Mouse (Mus musculus): ENCODE results near the gene Tmem63a. TPM values are rescaled to one million over a fixed set of nuclear protein-coding genes. Genes with fewer than 3 reads are reported as not detected.
A peak's percentile ranks its signal among the peaks of the same experiment; 100 is the strongest.
"Not testable (repeated sequence)": the region's sequence is repeated elsewhere in the genome, so short reads cannot be mapped to it uniquely, and the experiment has no call there.

The Tmem63a gene
- polyA plus RNA-seq, 1 experiment from 2014 or later = 22.7 TPM

DNA sequence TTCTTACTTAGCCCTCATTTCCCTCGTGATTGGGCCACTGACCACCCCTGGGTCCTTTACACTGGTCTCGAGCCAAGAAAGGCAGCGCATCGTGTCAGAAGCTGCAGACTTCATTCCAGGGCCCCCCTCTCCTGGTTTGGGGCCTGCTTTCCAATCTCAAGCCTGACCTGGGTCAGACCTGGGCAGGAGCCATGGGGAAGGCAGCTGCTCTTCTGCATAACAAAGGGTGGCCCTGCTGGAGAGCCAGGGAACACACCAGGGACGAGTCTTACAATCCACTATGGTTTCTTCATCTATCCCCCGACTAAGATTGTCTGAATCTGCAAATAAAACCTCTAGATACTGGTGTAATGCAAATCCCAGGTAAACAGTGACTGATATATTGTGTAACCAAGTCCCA lies 8.5 kb upstream of the Tmem63a start:
- DNase-seq (ENCODE audit: low spot score) (no peak), ATAC-seq (no peak)
- Histone ChIP-seq H3K9me3 (ENCODE audit: low read length) (no peaks in the 10 kb centered on the region), H3K4me2 (replicated peaks; ENCODE audit: low read depth, low read length) (no peak overlapping the region), H3K27ac (ENCODE audit: low read length) (no peak overlapping the region), H3K9ac (replicated peaks; ENCODE audit: low read depth) (no peak overlapping the region), H3K36me3 (ENCODE audit: insufficient read depth, low read length) (no peaks in the 10 kb centered on the region), H3K4me3 (ENCODE audit: low read depth, low read length) (no peak overlapping the region), H3K4me1 (ENCODE audit: insufficient read depth, low read depth, low read length) (no peaks in the 10 kb centered on the region), H3K27me3 (replicated peaks; ENCODE audit: insufficient read depth, low read length) (peaks cover 7% of the 10 kb centered on the region; the same call in 1 of the 2 replicates)
- TF ChIP-seq EP300 (IDR thresholded peaks at IDR 0.05) (no peak), CTCF (IDR thresholded peaks at IDR 0.05) (no peak)
- 30% methylated on average over 6 of the region's 6 CpGs for WGBS

DNA sequence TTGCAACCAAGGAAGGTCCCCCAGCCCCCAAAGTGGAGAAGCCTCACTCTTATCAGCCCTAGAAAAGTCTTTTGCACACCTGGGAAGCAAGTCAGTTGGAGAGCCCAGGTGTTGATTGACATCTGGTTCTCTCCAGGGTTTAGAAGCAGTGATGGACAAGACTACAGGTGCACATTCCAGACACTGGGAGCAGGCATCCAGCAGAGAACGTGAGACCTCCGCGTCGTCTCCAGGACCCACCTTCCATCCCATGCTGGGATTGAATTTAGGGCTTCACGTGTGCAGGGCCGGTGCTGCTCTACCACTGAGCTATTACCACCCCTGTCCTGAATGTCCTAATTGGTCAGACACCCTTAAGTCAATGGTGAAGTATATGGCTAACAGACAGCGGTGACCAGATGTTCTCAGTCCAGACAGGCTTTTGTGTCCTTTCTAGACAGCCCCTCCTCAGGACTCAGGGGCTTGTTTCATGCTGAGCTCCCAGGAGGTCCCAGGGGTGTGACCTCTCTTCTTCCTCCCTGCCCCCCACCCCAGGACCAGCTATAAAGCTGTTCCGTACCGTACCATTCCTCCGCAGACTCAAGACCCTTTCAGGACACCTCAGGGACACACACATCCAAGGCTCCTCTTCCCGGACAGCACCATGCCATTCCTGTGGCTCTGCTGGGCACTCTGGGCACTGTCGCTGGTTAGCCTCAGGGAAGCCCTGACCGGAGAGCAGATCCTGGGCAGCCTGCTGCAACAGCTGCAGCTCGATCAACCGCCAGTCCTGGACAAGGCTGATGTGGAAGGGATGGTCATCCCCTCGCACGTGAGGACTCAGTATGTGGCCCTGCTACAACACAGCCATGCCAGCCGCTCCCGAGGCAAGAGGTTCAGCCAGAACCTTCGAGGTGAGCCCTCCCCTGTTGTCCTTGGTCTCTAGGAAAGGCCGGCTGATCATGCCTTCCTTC lies 7.4 kb upstream of the Tmem63a start, which contains the start of gene Lefty1:
TSS of gene Lefty1 (plus strand) at position 556 of the 953 bp plus-strand sequence.
- Histone ChIP-seq H3K4me1 (ENCODE audit: insufficient read depth, low read depth, low read length) (no peaks in the 10 kb centered on the region), H3K9ac (replicated peaks; ENCODE audit: low read depth) (no peak within 1 kb of the TSS), H3K9me3 (ENCODE audit: low read length) (no peaks in the 10 kb centered on the region), H3K4me2 (replicated peaks; ENCODE audit: low read depth, low read length) (no peak within 1 kb of the TSS), H3K27me3 (replicated peaks; ENCODE audit: insufficient read depth, low read length) (peaks cover 7% of the 10 kb centered on the region; the same call in 1 of the 2 replicates), H3K36me3 (ENCODE audit: insufficient read depth, low read length) (no peaks in the 10 kb centered on the region), H3K27ac (ENCODE audit: low read length) (no peak within 1 kb of the TSS), H3K4me3 (ENCODE audit: low read depth, low read length) (no peak within 1 kb of the TSS)
- DNase-seq (ENCODE audit: low spot score) (no peak), ATAC-seq (no peak)
- 21% methylated on average over 21 of the region's 21 CpGs for WGBS
- TF ChIP-seq EP300 (IDR thresholded peaks at IDR 0.05) = no peak
- TF ChIP-seq CTCF (IDR thresholded peaks at IDR 0.05) = no peak; the same call in 1 of the 2 replicates

DNA sequence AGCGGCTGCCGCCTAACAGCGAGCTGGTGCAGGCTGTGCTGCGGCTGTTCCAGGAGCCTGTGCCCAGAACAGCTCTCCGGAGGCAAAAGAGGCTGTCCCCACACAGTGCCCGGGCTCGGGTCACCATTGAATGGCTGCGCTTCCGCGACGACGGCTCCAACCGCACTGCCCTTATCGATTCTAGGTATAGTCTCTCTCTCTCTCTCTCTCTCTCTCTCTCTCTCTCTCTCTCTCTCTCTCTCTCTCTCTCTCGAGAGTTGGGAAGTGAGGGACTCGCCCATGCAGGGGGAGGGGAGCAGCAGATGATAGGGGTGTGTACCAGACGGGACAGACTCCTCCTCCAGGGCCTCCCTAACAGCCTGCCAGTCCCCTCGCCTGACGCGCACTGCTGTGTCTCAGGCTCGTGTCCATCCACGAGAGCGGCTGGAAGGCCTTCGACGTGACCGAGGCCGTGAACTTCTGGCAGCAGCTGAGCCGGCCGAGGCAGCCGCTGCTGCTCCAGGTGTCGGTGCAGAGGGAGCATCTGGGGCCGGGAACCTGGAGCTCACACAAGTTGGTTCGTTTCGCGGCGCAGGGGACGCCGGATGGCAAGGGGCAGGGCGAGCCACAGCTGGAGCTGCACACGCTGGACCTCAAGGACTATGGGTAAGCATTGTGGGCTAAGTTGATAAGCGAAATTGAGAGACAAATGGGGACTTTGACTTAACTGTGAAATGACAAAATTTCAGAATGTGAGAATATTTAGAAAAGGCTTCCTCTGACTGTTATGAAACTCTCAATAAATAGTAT lies 5.3 kb upstream of the Tmem63a start:
- DNase-seq (ENCODE audit: low spot score) (peak; percentile 71), ATAC-seq (peak; percentile 89)
- WGBS = 4% methylated on average over 32 of the region's 41 CpGs
- H3K9me3 ChIP-seq (ENCODE audit: low read length); H3K36me3 ChIP-seq (ENCODE audit: insufficient read depth, low read length); H3K9ac ChIP-seq (replicated peaks; ENCODE audit: low read depth); H3K4me1 ChIP-seq (ENCODE audit: insufficient read depth, low read depth, low read length); H3K27ac ChIP-seq (ENCODE audit: low read length); H3K27me3 ChIP-seq (replicated peaks; ENCODE audit: insufficient read depth, low read length): not testable (repeated sequence)
- peak overlapping the region; percentile 42 for H3K4me2 ChIP-seq (replicated peaks; ENCODE audit: low read depth, low read length)
- H3K4me3 ChIP-seq (ENCODE audit: low read depth, low read length) = peak overlapping the region; percentile 19

DNA sequence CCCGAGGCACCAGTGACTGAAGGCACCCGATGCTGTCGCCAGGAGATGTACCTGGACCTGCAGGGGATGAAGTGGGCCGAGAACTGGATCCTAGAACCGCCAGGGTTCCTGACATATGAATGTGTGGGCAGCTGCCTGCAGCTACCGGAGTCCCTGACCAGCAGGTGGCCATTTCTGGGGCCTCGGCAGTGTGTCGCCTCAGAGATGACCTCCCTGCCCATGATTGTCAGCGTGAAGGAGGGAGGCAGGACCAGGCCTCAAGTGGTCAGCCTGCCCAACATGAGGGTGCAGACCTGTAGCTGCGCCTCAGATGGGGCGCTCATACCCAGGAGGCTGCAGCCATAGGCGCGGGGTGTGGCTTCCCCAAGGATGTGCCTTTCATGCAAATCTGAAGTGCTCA lies 4.5 kb upstream of the Tmem63a start:
- WGBS = 70% methylated on average over 12 of the region's 13 CpGs
- not testable (repeated sequence) for H3K4me1 ChIP-seq (ENCODE audit: insufficient read depth, low read depth, low read length); H3K36me3 ChIP-seq (ENCODE audit: insufficient read depth, low read length); DNase-seq (ENCODE audit: low spot score); H3K27me3 ChIP-seq (replicated peaks; ENCODE audit: insufficient read depth, low read length); H3K9ac ChIP-seq (replicated peaks; ENCODE audit: low read depth); ATAC-seq; H3K27ac ChIP-seq (ENCODE audit: low read length); H3K9me3 ChIP-seq (ENCODE audit: low read length); H3K4me3 ChIP-seq (ENCODE audit: low read depth, low read length); H3K4me2 ChIP-seq (replicated peaks; ENCODE audit: low read depth, low read length)

DNA sequence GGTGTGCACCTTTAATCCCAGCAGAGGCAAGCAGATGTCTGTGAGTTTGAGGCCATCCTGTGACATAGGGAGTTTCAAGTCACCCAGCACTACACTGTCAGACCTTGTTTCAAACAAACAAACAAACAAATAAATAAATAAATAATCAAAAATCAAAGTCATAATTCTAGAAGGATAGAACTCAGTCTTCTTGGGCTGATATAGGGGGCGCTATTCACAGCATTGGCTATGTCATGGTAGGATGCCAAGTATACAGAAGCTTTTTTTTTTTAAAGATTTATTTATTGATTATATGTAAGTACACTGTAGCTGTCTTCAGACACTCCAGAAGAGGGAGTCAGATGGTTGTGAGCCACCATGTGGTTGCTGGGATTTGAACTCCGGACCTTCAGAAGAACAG lies 3.4 kb upstream of the Tmem63a start:
- H3K4me3 ChIP-seq (ENCODE audit: low read depth, low read length); H3K27me3 ChIP-seq (replicated peaks; ENCODE audit: insufficient read depth, low read length); H3K9ac ChIP-seq (replicated peaks; ENCODE audit: low read depth); H3K9me3 ChIP-seq (ENCODE audit: low read length); H3K36me3 ChIP-seq (ENCODE audit: insufficient read depth, low read length); H3K4me1 ChIP-seq (ENCODE audit: insufficient read depth, low read depth, low read length); H3K27ac ChIP-seq (ENCODE audit: low read length); H3K4me2 ChIP-seq (replicated peaks; ENCODE audit: low read depth, low read length); ATAC-seq; DNase-seq (ENCODE audit: low spot score): not testable (repeated sequence)
- 79% methylated on average over 2 of the region's 2 CpGs for WGBS
- peak; percentile 42 for TF ChIP-seq CTCF (IDR thresholded peaks at IDR 0.05)

DNA sequence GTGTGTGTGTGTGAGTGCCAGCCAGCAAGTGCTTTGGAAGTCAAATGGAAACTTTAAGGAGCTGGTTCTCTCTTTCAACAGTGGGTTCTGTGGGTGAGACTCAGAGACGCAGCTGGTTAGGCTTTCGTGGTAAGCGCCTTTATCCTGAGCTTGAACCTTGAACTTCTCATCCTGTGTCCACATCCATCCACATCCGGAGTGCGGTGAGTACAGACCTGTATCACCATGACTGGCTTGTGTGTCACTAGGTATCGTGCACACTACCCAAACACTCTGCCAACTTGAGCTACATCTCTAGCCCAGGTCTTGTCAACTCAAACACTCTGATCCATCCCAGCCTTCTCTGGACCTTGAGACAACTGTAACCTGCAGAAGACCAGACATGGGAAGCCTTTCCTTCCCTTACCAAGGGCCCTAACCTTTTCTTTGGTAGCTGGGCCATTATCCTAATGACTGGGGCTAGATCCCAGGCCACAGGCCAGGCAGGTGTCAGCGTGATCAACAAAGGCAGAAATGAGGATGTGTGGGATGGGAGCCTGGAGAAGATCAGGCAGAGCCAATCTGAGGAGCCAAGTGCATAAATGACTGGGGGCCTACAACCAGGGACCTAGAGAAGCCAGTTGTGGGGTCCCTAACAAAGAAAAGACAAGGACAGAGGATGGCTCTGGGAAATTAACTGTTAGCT lies 1.2 kb upstream of the Tmem63a start:
- no peak overlapping the region for H3K27ac ChIP-seq (ENCODE audit: low read length)
- H3K27me3 ChIP-seq (replicated peaks; ENCODE audit: insufficient read depth, low read length) = no peaks in the 10 kb centered on the region; the same call in 1 of the 2 replicates
- H3K9me3 ChIP-seq (ENCODE audit: low read length) = no peaks in the 10 kb centered on the region
- peak overlapping the region; percentile 78 for H3K4me2 ChIP-seq (replicated peaks; ENCODE audit: low read depth, low read length)
- TF ChIP-seq CTCF (IDR thresholded peaks at IDR 0.05) (no peak), EP300 (IDR thresholded peaks at IDR 0.05) (no peak)
- DNase-seq (ENCODE audit: low spot score) = no peak
- no peak overlapping the region for H3K9ac ChIP-seq (replicated peaks; ENCODE audit: low read depth)
- 83% methylated on average over 7 of the region's 7 CpGs for WGBS
- H3K36me3 ChIP-seq (ENCODE audit: insufficient read depth, low read length) = no peaks in the 10 kb centered on the region
- H3K4me1 ChIP-seq (ENCODE audit: insufficient read depth, low read depth, low read length) = peaks cover 17% of the 10 kb centered on the region
- ATAC-seq = no peak
- H3K4me3 ChIP-seq (ENCODE audit: low read depth, low read length) = no peak overlapping the region
